Mouse (Mus musculus) hindbrain, embryonic 12.5 days (tissue): ENCODE measurements at regions not wholly inside any gene's neighbourhood (a gene's known extent, or its start where the extent isn't known, plus 50 kb on each side); places are given as distances from the start of the nearest gene placed in this dataset.

Experiments
- ATAC-seq: fragments of 200-750 bp; cut with Nextera tagmentation; 2 replicates; pipeline ENCODE4 v1.8.0; 2017; ENCODE audit warnings: moderate TSS enrichment; ENCODE audit not compliant: low FRiP score
- H3K27ac ChIP-seq: fragments of 300-500 bp; sonication (generic); 2 replicates; pipeline ENCODE4 v1.5.1; 2016; ENCODE audit warnings: mild to moderate bottlenecking
- H3K27me3 ChIP-seq: fragments of 300-500 bp; sonication (generic); 2 replicates; pipeline ENCODE4 v1.6.1; 2016; ENCODE audit warnings: mild to moderate bottlenecking
- H3K36me3 ChIP-seq: fragments of 300-500 bp; sonication (generic); 2 replicates; pipeline ENCODE4 v1.6.1; 2016; ENCODE audit warnings: mild to moderate bottlenecking
- H3K4me1 ChIP-seq: fragments of 300-500 bp; sonication (generic); 2 replicates; pipeline ENCODE4 v1.6.1; 2016
- H3K4me2 ChIP-seq: fragments of 300-500 bp; sonication (generic); replicated peaks from 2 replicates; pipeline ENCODE4 v1.6.1; 2016; ENCODE audit warnings: mild to moderate bottlenecking
- H3K4me3 ChIP-seq: fragments of 300-500 bp; sonication (generic); 2 replicates; pipeline ENCODE4 v1.5.1; 2016; ENCODE audit warnings: mild to moderate bottlenecking
- H3K9ac ChIP-seq: fragments of 300-500 bp; sonication (generic); 2 replicates; pipeline ENCODE4 v1.6.1; 2016; ENCODE audit warnings: mild to moderate bottlenecking, moderate library complexity
- H3K9me3 ChIP-seq: fragments of 300-500 bp; sonication (generic); replicated peaks from 2 replicates; pipeline ENCODE4 v1.6.1; 2016; ENCODE audit warnings: mild to moderate bottlenecking
- WGBS: fragments of 180-500 bp; shearing (Covaris S2); methylation state at CpG from one replicate; pipeline ENCODE4 v1.1.7; 2016; 5-methylcytosine and 5-hydroxymethylcytosine counted together

DNA sequence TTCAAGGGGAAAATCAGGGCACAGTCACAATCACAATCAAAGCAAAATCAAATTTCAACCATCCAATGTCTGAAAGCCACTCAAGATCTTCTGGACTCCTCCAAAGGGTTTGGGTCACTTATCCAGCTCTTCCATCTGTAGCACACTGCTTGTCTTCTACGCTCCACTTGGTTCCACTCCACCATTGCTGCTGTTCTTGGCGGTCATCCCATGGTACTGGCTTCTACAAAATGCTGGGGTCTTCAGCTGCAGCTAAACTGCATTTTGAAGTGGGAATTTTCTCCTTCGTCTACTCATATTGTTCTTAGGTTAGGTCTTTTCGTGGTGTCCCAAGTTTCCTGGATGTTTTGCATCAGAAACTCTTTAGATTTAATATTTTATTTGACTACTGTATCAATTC is 162.7 kb downstream of the Ice1 start:
- no peak overlapping the region for H3K27ac ChIP-seq
- no peaks in the 10 kb centered on the region for H3K27me3 ChIP-seq
- no peaks in the 10 kb centered on the region for H3K4me1 ChIP-seq
- 87% methylated on average over 4 of the region's 4 CpGs for WGBS
- no peak for ATAC-seq
- no peaks in the 10 kb centered on the region for H3K36me3 ChIP-seq
- H3K9ac ChIP-seq, result no peak overlapping the region
- no peak overlapping the region for H3K4me3 ChIP-seq
- no peaks in the 10 kb centered on the region for H3K9me3 ChIP-seq
- no peak overlapping the region for H3K4me2 ChIP-seq

DNA sequence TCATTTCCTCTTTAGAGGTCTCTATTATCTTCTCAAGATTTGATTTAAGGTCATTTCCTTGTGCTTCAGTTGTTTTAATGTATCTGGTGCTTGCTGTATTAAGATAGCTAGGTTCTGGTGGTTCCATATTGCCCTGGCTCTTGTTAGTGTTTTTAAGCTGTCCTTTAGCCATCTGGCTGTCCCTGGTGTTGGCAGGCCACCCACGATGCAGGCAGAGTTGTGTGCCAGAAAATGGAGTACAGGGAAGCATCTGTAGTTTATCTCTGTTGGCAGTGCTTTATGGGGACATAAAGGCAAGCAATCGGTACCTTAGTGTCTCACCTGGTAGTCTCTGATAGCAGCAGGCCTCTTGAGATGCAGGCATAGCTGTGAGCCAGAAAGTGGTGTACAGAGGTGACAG is 162.1 kb downstream of the Ice1 start:
- no peak overlapping the region for H3K27ac ChIP-seq
- no peaks in the 10 kb centered on the region for H3K27me3 ChIP-seq
- no peaks in the 10 kb centered on the region for H3K4me1 ChIP-seq
- no peak overlapping the region for H3K4me2 ChIP-seq
- 75% methylated on average over 2 of the region's 2 CpGs for WGBS
- H3K4me3 ChIP-seq, result no peak overlapping the region
- ATAC-seq, result no peak
- H3K36me3 ChIP-seq, result no peaks in the 10 kb centered on the region
- H3K9ac ChIP-seq, result no peak overlapping the region
- no peaks in the 10 kb centered on the region for H3K9me3 ChIP-seq

GRCm38 (mm10) chr13:70499302-70499701 is 138.1 kb downstream of the Ice1 start:
- no peak overlapping the region for H3K4me2 ChIP-seq
- H3K4me1 ChIP-seq, result no peaks in the 10 kb centered on the region
- no peaks in the 10 kb centered on the region for H3K36me3 ChIP-seq
- no peak overlapping the region for H3K4me3 ChIP-seq
- H3K9me3 ChIP-seq, result no peaks in the 10 kb centered on the region
- no peak overlapping the region for H3K27ac ChIP-seq
- no peak overlapping the region for H3K9ac ChIP-seq
- no peaks in the 10 kb centered on the region for H3K27me3 ChIP-seq
- WGBS, result 75% methylated on average over 4 of the region's 4 CpGs
- ATAC-seq, result no peak
